Mouse (Mus musculus) brain, embryonic 14.5 days (tissue): ENCODE measurements around the gene Exph5.

ENCODE experiments used
- CTCF ChIP-seq: fragments of 200-500 bp; IDR thresholded peaks from 2 replicates; pipeline ENCODE4 v1.5.1; 2012; ENCODE audit warnings: inconsistent platforms, mild to moderate bottlenecking, moderate library complexity, borderline replicate concordance; ENCODE audit not compliant: insufficient read depth, insufficient read length; ENCODE audit errors: extremely low read depth
- POLR2A ChIP-seq: fragments of 200-500 bp; IDR thresholded peaks from 2 replicates; pipeline ENCODE4 v1.6.1; 2012; ENCODE audit warnings: mild to moderate bottlenecking, inconsistent platforms, borderline replicate concordance; ENCODE audit not compliant: poor library complexity, insufficient read depth, insufficient read length, severe bottlenecking; ENCODE audit errors: extremely low read depth

- TF ChIP-seq POLR2A (no peak), CTCF (no peak)
These were observed 33.7 kb downstream of the Exph5 start for GRCm38 (mm10) chr9:53335131-53335530.
